Mouse (Mus musculus) heart, adult 2 months (tissue): ENCODE data around the gene Elovl5. TPM values are rescaled to one million over a fixed set of nuclear protein-coding genes. Genes with fewer than 3 reads are reported as not detected.
"Not testable (repeated sequence)": the region's sequence is repeated elsewhere in the genome, so short reads cannot be mapped to it uniquely, and the experiment has no call there.

Experiments used
- DNase-seq, 2 experiments: peaks; one replicate each; pipeline ENCODE4 v3.0.0; 2021
- H3K27ac ChIP-seq: fragments of 200-600 bp; 2 replicates; pipeline ENCODE4 v1.8.1; 2022
- H3K27me3 ChIP-seq: fragments of 200-500 bp; 2 replicates; pipeline ENCODE4 v1.6.1; 2012; ENCODE audit warnings: mild to moderate bottlenecking, low read length, inconsistent platforms, mixed read lengths; ENCODE audit not compliant: control insufficient read depth, insufficient read depth
- H3K36me3 ChIP-seq: fragments of 200-500 bp; 2 replicates; pipeline ENCODE4 v1.6.1; 2012; ENCODE audit warnings: low read length, inconsistent platforms; ENCODE audit not compliant: control insufficient read depth, insufficient read depth
- H3K4me1 ChIP-seq: fragments of 200-500 bp; 2 replicates; pipeline ENCODE4 v1.6.1; 2011; ENCODE audit warnings: low read length; ENCODE audit not compliant: control insufficient read depth, insufficient read depth
- H3K4me3 ChIP-seq: fragments of 200-600 bp; 2 replicates; pipeline ENCODE4 v1.8.1; 2022
- H3K79me2 ChIP-seq: fragments of 200-500 bp; replicated peaks from 2 replicates; pipeline ENCODE4 v1.6.1; 2012; ENCODE audit warnings: mild to moderate bottlenecking, inconsistent platforms, low read length, moderate library complexity, mixed read lengths; ENCODE audit not compliant: control insufficient read depth, insufficient read depth
- H3K9ac ChIP-seq: fragments of 200-500 bp; 2 replicates; pipeline ENCODE4 v1.6.1; 2012; ENCODE audit warnings: low read depth, mild to moderate bottlenecking, control low read depth, inconsistent platforms, low read length, mixed read lengths
- CTCF ChIP-seq: fragments of 200-600 bp; IDR thresholded peaks from 2 replicates; pipeline ENCODE4 v1.8.1; 2022; ENCODE audit warnings: antibody characterized with exemption, mild to moderate bottlenecking, moderate library complexity
- EP300 ChIP-seq: fragments of 200-500 bp; IDR thresholded peaks from 2 replicates; pipeline ENCODE4 v1.6.1; 2011; ENCODE audit warnings: low read depth, low read length, control low read depth; ENCODE audit not compliant: insufficient read depth
- POLR2A ChIP-seq: fragments of 200-500 bp; IDR thresholded peaks from 2 replicates; pipeline ENCODE4 v1.6.1; 2011; ENCODE audit warnings: mild to moderate bottlenecking, low read depth, low read length, control low read depth; ENCODE audit not compliant: insufficient read depth
- WGBS: fragments of 180-500 bp; shearing (Covaris S2); methylation state at CpG from one replicate; pipeline ENCODE4 v1.1.7; 2018; 5-methylcytosine and 5-hydroxymethylcytosine counted together
- intact Hi-C: fragments of 180-260 bp; cut with DNase I; formaldehyde crosslinking; loops from one replicate; pipeline ENCODE4 v1.15.1; 2025
- polyA plus RNA-seq: library from polyadenylated mRNA; depleted of rRNA; stranded (reverse); fragments of >200 nt; gene quantifications from 2 replicates; pipeline ENCODE4 v1.2.3, GENCODE M21; 2012
- total RNA-seq, 2 experiments: library from RNA; stranded (reverse); gene quantifications; 2 replicates each; pipeline ENCODE4 v1.2.3; 2021

Gene Elovl5
- total and polyA plus RNA-seq, 3 experiments = 34.0 to 37.5 (median 35.9) TPM

- no peak for DNase-seq
- Histone ChIP-seq H3K27ac (no peak overlapping the region), H3K4me3 (no peak overlapping the region), H3K36me3 (no peaks in the 10 kb centered on the region), H3K9ac (no peak overlapping the region), H3K79me2 (no peaks in the 10 kb centered on the region), H3K27me3 (no peaks in the 10 kb centered on the region), H3K4me1 (peaks cover 5% of the 10 kb centered on the region)
- intact Hi-C loops = no loop called here
- 70% methylated on average over 8 of the region's 8 CpGs for WGBS
- TF ChIP-seq POLR2A = no peak
- TF ChIP-seq CTCF = no peak
- no peak for TF ChIP-seq EP300
Measured at GRCm38 (mm10) chr9:77990278-77990677, 73.1 kb downstream of the Elovl5 start.

GRCm38 (mm10) chr9:77991650-77992049, 74.5 kb downstream of the Elovl5 start:
- no peaks in the 10 kb centered on the region for H3K36me3 ChIP-seq
- no peak overlapping the region for H3K4me3 ChIP-seq
- no peak for DNase-seq
- H3K4me1 ChIP-seq = peaks cover 1% of the 10 kb centered on the region; the same call in 1 of the 2 replicates
- H3K79me2 ChIP-seq = no peaks in the 10 kb centered on the region
- no peak overlapping the region for H3K9ac ChIP-seq
- no peaks in the 10 kb centered on the region for H3K27me3 ChIP-seq
- H3K27ac ChIP-seq = no peak overlapping the region
- WGBS = 94% methylated on average over 4 of the region's 4 CpGs
- intact Hi-C loops = no loop called here
- TF ChIP-seq CTCF (no peak), EP300 (no peak), POLR2A (no peak)

- Histone ChIP-seq H3K36me3 (no peaks in the 10 kb centered on the region), H3K4me1 (no peaks in the 10 kb centered on the region), H3K4me3 (no peak overlapping the region), H3K79me2 (no peaks in the 10 kb centered on the region), H3K9ac (no peak overlapping the region), H3K27me3 (no peaks in the 10 kb centered on the region), H3K27ac (peak overlapping the region; percentile 26; the same call in 1 of the 2 replicates)
- intact Hi-C loops = no loop called here
- TF ChIP-seq EP300 (no peak), POLR2A (no peak), CTCF (no peak)
- 66% methylated on average over 6 of the region's 6 CpGs for WGBS
- DNase-seq = peak in 1 of 2 experiments; percentile 24
Measured at GRCm38 (mm10) chr9:77992276-77992675, 75.1 kb downstream of the Elovl5 start.

GRCm38 (mm10) chr9:77993101-77993500, 75.9 kb downstream of the Elovl5 start:
- H3K27ac ChIP-seq = peak overlapping the region; percentile 26; the same call in 1 of the 2 replicates
- intact Hi-C loops = no loop called here
- no peak overlapping the region for H3K9ac ChIP-seq
- no peaks in the 10 kb centered on the region for H3K27me3 ChIP-seq
- no peak overlapping the region for H3K4me3 ChIP-seq
- 62% methylated on average over 1 of the region's 1 CpGs for WGBS
- TF ChIP-seq CTCF (no peak), POLR2A (no peak), EP300 (no peak)
- DNase-seq = no peak
- no peaks in the 10 kb centered on the region for H3K79me2 ChIP-seq
- no peaks in the 10 kb centered on the region for H3K4me1 ChIP-seq
- no peaks in the 10 kb centered on the region for H3K36me3 ChIP-seq

- H3K4me1 ChIP-seq, H3K79me2 ChIP-seq, H3K27ac ChIP-seq, H3K36me3 ChIP-seq, H3K4me3 ChIP-seq, intact Hi-C loops, DNase-seq, H3K9ac ChIP-seq, H3K27me3 ChIP-seq: not testable (repeated sequence)
- WGBS = 93% methylated on average over 2 of the region's 2 CpGs
Measured at GRCm38 (mm10) chr9:77993538-77994255, 76.5 kb downstream of the Elovl5 start.

- no peak overlapping the region for H3K27ac ChIP-seq
- TF ChIP-seq POLR2A (no peak), CTCF (no peak), EP300 (no peak)
- DNase-seq = no peak
- no peaks in the 10 kb centered on the region for H3K79me2 ChIP-seq
- H3K4me3 ChIP-seq = no peak overlapping the region
- no peak overlapping the region for H3K9ac ChIP-seq
- no peaks in the 10 kb centered on the region for H3K27me3 ChIP-seq
- intact Hi-C loops = no loop called here
- H3K36me3 ChIP-seq = no peaks in the 10 kb centered on the region
- 67% methylated on average over 9 of the region's 9 CpGs for WGBS
- H3K4me1 ChIP-seq = no peaks in the 10 kb centered on the region
Measured at GRCm38 (mm10) chr9:77995235-77995634, 78.1 kb downstream of the Elovl5 start.
